Mouse (Mus musculus): ENCODE measurements around the gene Plk3.

DNA sequence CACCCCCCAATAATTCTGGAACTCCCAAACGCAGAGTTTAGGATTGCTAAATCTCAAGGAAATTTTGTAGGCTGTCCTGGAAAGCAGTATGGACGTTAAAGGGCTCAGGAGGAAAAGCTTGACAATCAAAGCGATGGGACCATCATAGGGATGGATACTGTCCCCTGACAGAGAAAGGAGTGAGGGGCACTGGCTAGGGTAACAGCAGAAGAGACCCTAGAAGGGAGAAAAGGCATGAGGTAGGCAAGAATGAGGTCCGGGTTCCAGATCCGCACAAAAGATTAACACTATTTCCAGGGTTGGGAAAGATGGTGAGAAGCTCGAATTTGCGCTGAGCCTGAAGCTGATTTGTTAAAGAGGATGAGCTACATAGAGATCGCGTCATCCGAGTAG lies 13.7 kb downstream of the Plk3 start:
- TF ChIP-seq CTCF (IDR thresholded peaks at IDR 0.05; ENCODE audit: extremely low read depth, insufficient read length, insufficient replicate concordance, low read depth, low read length) (no peak), POLR2A (IDR thresholded peaks at IDR 0.05; ENCODE audit: low read depth, low read length) (no peak)
